Mouse (Mus musculus) gastrocnemius, adult 18-20 months (tissue): ENCODE results near the gene Prkn. TPM values are rescaled to one million over a fixed set of nuclear protein-coding genes. Genes with fewer than 3 reads are reported as not detected.

ENCODE experiments used
- DNase-seq: peaks from one replicate; pipeline ENCODE4 v3.0.0; 2021; ENCODE audit warnings: low spot score
- total RNA-seq, 2 experiments: library from RNA; stranded (reverse); gene quantifications; 2 replicates each; pipeline ENCODE4 v1.2.3; 2021

Gene Prkn
- total RNA-seq, 2 experiments from 2014 or later = 23.1 to 23.8 TPM

GRCm38 (mm10) chr17:11124048-11124447 lies 283.9 kb downstream of the Prkn start:
- DNase-seq = no peak

GRCm38 (mm10) chr17:11127217-11127616 lies 287.0 kb downstream of the Prkn start:
- no peak for DNase-seq

GRCm38 (mm10) chr17:11130919-11131318 lies 290.7 kb downstream of the Prkn start:
- no peak for DNase-seq

GRCm38 (mm10) chr17:11142321-11142720 lies 302.1 kb downstream of the Prkn start:
- no peak for DNase-seq

- DNase-seq = no peak
Measured at GRCm38 (mm10) chr17:11156119-11156518, 315.9 kb downstream of the Prkn start.

- peak; percentile 22 for DNase-seq
Measured at GRCm38 (mm10) chr17:11157536-11157935, 317.4 kb downstream of the Prkn start.

GRCm38 (mm10) chr17:11161436-11161835 lies 321.3 kb downstream of the Prkn start:
- no peak for DNase-seq

GRCm38 (mm10) chr17:11162770-11163169 lies 322.6 kb downstream of the Prkn start:
- DNase-seq = no peak

GRCm38 (mm10) chr17:11187356-11187755 lies 347.2 kb downstream of the Prkn start:
- no peak for DNase-seq

- DNase-seq = no peak
Measured at GRCm38 (mm10) chr17:11188494-11188893, 348.3 kb downstream of the Prkn start.

- DNase-seq = no peak
Measured at GRCm38 (mm10) chr17:11190306-11190705, 350.1 kb downstream of the Prkn start.

- no peak for DNase-seq
Measured at GRCm38 (mm10) chr17:11198134-11198533, 357.9 kb downstream of the Prkn start.

GRCm38 (mm10) chr17:11209063-11209462 lies 368.9 kb downstream of the Prkn start:
- DNase-seq = peak; percentile 56

- no peak for DNase-seq
Measured at GRCm38 (mm10) chr17:11211006-11211405, 370.8 kb downstream of the Prkn start.

- DNase-seq = no peak
Measured at GRCm38 (mm10) chr17:11211591-11211990, 371.4 kb downstream of the Prkn start.

GRCm38 (mm10) chr17:11213689-11214088 lies 373.5 kb downstream of the Prkn start:
- DNase-seq = no peak

GRCm38 (mm10) chr17:11229011-11229410 lies 388.8 kb downstream of the Prkn start:
- DNase-seq = no peak

GRCm38 (mm10) chr17:11229426-11229825 lies 389.2 kb downstream of the Prkn start:
- DNase-seq = peak; percentile 30

GRCm38 (mm10) chr17:11230604-11231395 lies 390.6 kb downstream of the Prkn start:
- no peak for DNase-seq

GRCm38 (mm10) chr17:11235273-11235672 lies 395.1 kb downstream of the Prkn start:
- no peak for DNase-seq

GRCm38 (mm10) chr17:11245040-11245439 lies 404.9 kb downstream of the Prkn start:
- DNase-seq = no peak

GRCm38 (mm10) chr17:11249216-11249615 lies 409.0 kb downstream of the Prkn start:
- DNase-seq = no peak

GRCm38 (mm10) chr17:11260663-11261062 lies 420.5 kb downstream of the Prkn start:
- DNase-seq = peak; percentile 66
